Mouse (Mus musculus) forebrain, embryonic 11.5 days (tissue): ENCODE data around the gene Iqck. TPM values are rescaled to one million over a fixed set of nuclear protein-coding genes. Genes with fewer than 3 reads are reported as not detected.

Experiments used
- ATAC-seq: fragments of 200-750 bp; cut with Nextera tagmentation; replicated peaks from 2 replicates; pipeline ENCODE4 v1.8.0; 2017; ENCODE audit warnings: moderate TSS enrichment; ENCODE audit not compliant: low FRiP score
- DNase-seq: peaks from one replicate; pipeline ENCODE4 v3.0.0-alpha.2; 2017; ENCODE audit warnings: low spot score
- H3K27ac ChIP-seq: fragments of 300-500 bp; sonication (generic); 2 replicates; pipeline ENCODE4 v1.5.1; 2014; ENCODE audit warnings: low read depth, low read length
- H3K27me3 ChIP-seq: fragments of 300-500 bp; sonication (generic); 2 replicates; pipeline ENCODE4 v1.6.1; 2014; ENCODE audit warnings: mild to moderate bottlenecking, low read length, mixed read lengths; ENCODE audit not compliant: control insufficient read depth, insufficient read depth
- H3K36me3 ChIP-seq: fragments of 300-500 bp; sonication (generic); 2 replicates; pipeline ENCODE4 v1.6.1; 2014; ENCODE audit warnings: mild to moderate bottlenecking, low read length, moderate library complexity, mixed read lengths; ENCODE audit not compliant: control insufficient read depth, insufficient read depth
- H3K4me1 ChIP-seq: fragments of 300-500 bp; sonication (generic); replicated peaks from 2 replicates; pipeline ENCODE4 v1.6.1; 2014; ENCODE audit warnings: low read length, mixed read lengths; ENCODE audit not compliant: control insufficient read depth, insufficient read depth
- H3K4me2 ChIP-seq: fragments of 300-500 bp; sonication (generic); 2 replicates; pipeline ENCODE4 v1.6.1; 2014; ENCODE audit warnings: low read depth, mild to moderate bottlenecking, low read length, moderate library complexity, mixed read lengths; ENCODE audit not compliant: severe bottlenecking
- H3K4me3 ChIP-seq: fragments of 300-500 bp; sonication (generic); 2 replicates; pipeline ENCODE4 v1.5.1; 2014; ENCODE audit warnings: low read depth, low read length
- H3K9ac ChIP-seq: fragments of 300-500 bp; sonication (generic); 2 replicates; pipeline ENCODE4 v1.6.1; 2014; ENCODE audit warnings: low read length
- H3K9me3 ChIP-seq: fragments of 300-500 bp; sonication (generic); 2 replicates; pipeline ENCODE4 v1.6.1; 2016; ENCODE audit warnings: low read length, mixed read lengths; ENCODE audit not compliant: control insufficient read depth
- WGBS: fragments of 180-500 bp; shearing (Covaris S2); extraction: QIAGEN DNeasy Blood & Tissue Kit; methylation state at CpG from one replicate; pipeline ENCODE4 v1.1.7; 2014; 5-methylcytosine and 5-hydroxymethylcytosine counted together
- polyA plus RNA-seq: library from polyadenylated mRNA; unstranded; fragments of >200 nt; fragmentation: Nextera tagmentation; extraction: Ambion mirVana; gene quantifications from 2 replicates; pipeline ENCODE4 v1.2.1, GENCODE M21; 2014

The Iqck gene
- polyA plus RNA-seq, 1 experiment from 2014 or later, result 2.8 TPM

DNA sequence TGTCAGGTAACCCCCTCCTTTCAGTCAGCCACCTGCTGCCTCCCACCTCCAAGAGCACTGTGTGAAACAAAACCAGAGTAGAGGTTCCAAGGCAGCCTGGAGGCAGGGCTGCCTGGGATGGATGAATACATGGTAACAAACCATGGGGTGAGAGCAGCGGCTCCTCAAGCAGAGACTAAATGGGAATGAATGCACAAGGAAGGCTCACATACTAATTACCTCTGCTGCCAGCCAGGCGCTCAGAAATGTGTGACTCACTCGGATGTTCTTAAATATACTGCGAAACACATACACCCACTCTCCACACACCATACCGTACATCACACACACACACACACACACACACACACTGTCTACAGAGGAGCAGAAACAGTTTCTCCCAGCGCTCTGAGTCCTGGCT lies 134.7 kb downstream of the Iqck start:
- 64% methylated on average over 6 of the region's 6 CpGs for WGBS
- Histone ChIP-seq H3K27ac (no peak overlapping the region), H3K9ac (no peak overlapping the region), H3K4me3 (no peak overlapping the region), H3K4me2 (no peak overlapping the region), H3K36me3 (no peaks in the 10 kb centered on the region), H3K9me3 (no peaks in the 10 kb centered on the region), H3K27me3 (no peaks in the 10 kb centered on the region), H3K4me1 (peaks cover 20% of the 10 kb centered on the region)
- ATAC-seq (no peak), DNase-seq (no peak)

DNA sequence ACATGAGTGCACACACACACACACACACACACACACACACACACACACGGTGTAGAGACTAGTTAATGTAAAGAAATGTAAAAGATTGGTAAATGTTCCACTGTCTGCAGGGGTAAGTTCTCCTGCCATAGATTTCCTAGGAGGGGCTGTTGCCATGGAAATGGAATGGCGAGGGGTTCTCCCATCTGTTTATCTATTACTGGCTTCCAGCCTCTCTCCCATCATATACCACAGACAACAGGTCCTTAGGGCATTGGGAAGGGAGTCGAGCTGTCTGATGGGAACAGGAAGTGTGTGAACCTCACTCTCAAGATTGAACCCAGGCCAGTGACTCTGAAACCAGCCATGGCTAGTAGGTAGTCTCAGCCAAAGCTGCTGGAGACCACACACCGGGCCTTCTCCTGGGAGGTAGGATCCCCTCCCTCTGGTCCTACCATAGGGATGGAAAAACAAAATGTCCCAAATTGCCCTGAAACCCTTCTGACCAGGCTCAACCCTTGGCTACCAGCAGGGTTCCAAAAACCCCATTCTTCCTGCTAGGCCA lies 135.9 kb downstream of the Iqck start:
- H3K9me3 ChIP-seq, result no peaks in the 10 kb centered on the region
- 59% methylated on average over 4 of the region's 4 CpGs for WGBS
- H3K9ac ChIP-seq, result no peak overlapping the region
- H3K4me2 ChIP-seq, result no peak overlapping the region
- H3K36me3 ChIP-seq, result no peaks in the 10 kb centered on the region
- ATAC-seq (no peak), DNase-seq (no peak)
- H3K27me3 ChIP-seq, result no peaks in the 10 kb centered on the region
- peaks cover 26% of the 10 kb centered on the region for H3K4me1 ChIP-seq
- H3K27ac ChIP-seq, result no peak overlapping the region
- H3K4me3 ChIP-seq, result no peak overlapping the region

DNA sequence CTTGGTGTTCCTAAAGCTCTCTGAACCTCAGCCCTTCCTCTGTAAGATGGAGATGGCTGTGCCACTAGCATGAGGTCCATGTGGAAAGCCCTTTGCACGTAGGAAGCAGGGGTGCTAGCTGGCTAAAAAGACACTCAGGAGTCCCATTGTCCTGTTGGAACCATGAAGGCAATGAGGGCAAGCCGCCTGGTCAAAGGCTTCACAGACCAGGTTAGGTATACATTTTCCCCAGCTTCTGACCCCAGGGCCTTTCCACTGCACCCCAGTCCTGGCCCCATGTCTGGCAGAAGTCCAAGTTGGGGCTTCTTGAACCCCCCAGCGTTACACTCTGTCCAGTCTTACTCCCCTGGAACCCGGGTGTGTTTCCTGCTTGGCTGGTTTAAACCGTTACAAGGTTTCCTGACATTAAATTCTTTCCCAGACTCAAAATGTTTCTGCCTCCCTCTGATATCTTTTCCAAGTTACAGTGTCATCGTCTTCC lies 136.6 kb downstream of the Iqck start:
- no peak for DNase-seq
- H3K4me1 ChIP-seq, result peaks cover 26% of the 10 kb centered on the region
- no peaks in the 10 kb centered on the region for H3K9me3 ChIP-seq
- WGBS, result 31% methylated on average over 6 of the region's 6 CpGs
- H3K9ac ChIP-seq, result no peak overlapping the region
- ATAC-seq, result no peak
- H3K4me2 ChIP-seq, result peak overlapping the region; percentile 88; the same call in 1 of the 2 replicates
- peak overlapping the region; percentile 72; the same call in 1 of the 2 replicates for H3K27ac ChIP-seq
- no peaks in the 10 kb centered on the region for H3K27me3 ChIP-seq
- no peaks in the 10 kb centered on the region for H3K36me3 ChIP-seq
- peak overlapping the region; percentile 66; the same call in 1 of the 2 replicates for H3K4me3 ChIP-seq

DNA sequence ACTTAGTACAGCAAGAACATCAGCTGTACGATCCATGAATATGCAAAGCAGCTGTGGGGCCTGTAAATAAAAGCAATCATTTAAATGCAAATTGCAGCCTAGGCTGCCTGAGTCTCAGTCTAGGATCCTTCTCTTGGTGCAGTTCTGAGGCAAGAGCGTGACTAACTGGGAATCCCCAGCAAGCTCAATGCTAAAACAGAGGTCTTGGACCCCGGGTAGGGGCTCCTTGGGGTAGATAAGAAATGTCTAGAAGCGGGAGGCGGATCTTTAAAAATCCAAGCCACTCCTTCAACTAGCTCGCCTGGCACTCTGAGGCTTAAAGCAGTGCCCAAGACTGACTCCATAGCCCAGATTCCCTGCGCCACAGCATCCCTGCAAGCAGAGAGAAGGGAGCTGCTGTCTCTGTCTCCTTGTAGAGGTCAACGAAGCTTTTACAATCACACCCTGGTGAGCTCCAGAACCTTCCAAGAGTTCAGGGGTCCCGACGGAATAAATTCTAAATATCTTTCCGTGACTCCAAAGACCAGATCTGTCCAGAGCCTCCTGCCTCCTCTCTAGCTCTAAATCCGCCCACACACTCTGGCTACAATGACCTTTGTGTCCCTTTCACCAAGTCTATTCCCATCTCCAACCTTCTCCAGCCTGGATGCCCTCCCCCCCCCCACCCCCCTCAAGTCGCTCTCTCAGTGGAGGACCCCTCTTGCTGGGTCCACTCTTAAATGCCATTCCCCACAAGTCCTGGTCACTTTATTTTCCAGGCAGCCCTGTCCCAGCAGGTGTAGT lies 137.3 kb downstream of the Iqck start:
- DNase-seq, result no peak
- H3K27me3 ChIP-seq, result no peaks in the 10 kb centered on the region
- peak overlapping the region; percentile 91; the same call in 1 of the 2 replicates for H3K9ac ChIP-seq
- H3K4me2 ChIP-seq, result peak overlapping the region; percentile 88
- H3K36me3 ChIP-seq, result no peaks in the 10 kb centered on the region
- WGBS, result 16% methylated on average over 13 of the region's 13 CpGs
- peaks cover 26% of the 10 kb centered on the region for H3K4me1 ChIP-seq
- peak overlapping the region; percentile 66 for H3K4me3 ChIP-seq
- no peaks in the 10 kb centered on the region for H3K9me3 ChIP-seq
- peak overlapping the region; percentile 72; the same call in 1 of the 2 replicates for H3K27ac ChIP-seq
- ATAC-seq, result no peak; the same call in 1 of the 2 replicates

DNA sequence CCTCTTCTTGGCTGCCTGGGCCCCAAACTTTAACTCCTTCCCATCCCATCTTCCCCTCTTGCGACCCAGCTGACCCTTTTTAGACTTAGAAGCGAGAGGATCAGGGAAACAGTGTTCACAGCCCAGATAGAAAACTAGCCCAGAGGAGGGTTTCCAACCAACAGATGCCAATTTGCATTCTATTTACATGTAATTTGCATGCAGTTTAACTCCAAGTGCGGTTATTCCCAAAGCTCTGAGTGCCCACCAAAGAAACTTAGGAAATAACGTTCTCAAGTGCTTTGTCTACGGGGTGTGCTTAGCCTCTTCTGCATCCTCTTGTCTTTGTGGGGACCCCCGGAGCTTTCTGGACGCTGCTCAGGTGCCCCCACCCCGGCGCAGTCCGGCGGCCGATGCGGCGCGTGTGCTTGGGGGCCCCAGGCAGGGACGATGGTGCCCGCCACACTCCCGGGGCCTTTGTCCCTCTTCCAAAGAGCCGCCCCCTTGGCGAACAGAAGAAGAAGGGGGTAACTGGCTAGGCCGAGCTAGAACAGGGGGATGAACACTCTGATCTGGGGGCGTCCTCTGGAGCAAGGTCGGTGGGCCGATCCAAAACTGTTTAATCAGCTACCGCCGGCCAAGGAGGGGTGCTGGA lies 138.2 kb downstream of the Iqck start:
- Histone ChIP-seq H3K9ac (peak overlapping the region; percentile 91), H3K27me3 (no peaks in the 10 kb centered on the region), H3K4me2 (peak overlapping the region; percentile 88), H3K27ac (peak overlapping the region; percentile 41; the same call in 1 of the 2 replicates), H3K36me3 (no peaks in the 10 kb centered on the region), H3K4me1 (peaks cover 26% of the 10 kb centered on the region), H3K9me3 (no peaks in the 10 kb centered on the region), H3K4me3 (peak overlapping the region; percentile 66)
- WGBS, result under 1% methylated on average over 26 of the region's 26 CpGs
- ATAC-seq (0 out of 2 replicates have a peak, but pooled peaks have one; percentile 17), DNase-seq (peak; percentile 73)

DNA sequence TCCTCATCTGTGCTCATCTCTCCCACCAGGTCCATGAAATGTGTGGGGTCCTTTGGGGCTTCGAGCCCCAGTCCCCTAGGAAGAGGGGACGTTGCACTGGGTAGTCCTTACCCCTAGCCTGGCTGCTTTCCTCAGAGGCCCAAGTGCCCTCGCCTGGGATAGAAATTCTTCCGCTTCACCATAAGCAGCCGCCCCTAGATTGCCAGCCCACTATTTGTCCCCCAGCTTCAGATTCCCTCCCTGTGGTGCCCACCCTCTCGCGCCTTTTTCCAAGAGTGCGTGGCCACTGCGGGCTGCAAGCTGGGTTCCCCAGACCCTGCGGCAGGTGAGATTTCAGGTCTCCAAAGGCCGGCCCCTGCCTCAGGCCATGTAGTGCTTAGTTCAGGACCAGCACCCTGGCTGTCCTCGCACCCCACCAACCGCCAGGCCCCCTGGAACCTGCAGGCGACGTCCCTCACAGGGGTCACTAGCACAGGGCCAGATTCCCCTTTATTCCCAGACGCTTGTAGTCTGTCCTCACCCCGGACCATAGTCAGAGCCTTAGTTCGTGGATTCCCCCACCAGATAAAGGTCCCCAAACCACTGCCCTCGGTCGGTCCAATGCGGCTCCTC lies 138.8 kb downstream of the Iqck start:
- 0% methylated on average over 21 of the region's 21 CpGs for WGBS
- H3K9ac ChIP-seq, result peak overlapping the region; percentile 91
- H3K4me2 ChIP-seq, result peak overlapping the region; percentile 88
- H3K36me3 ChIP-seq, result no peaks in the 10 kb centered on the region
- no peaks in the 10 kb centered on the region for H3K9me3 ChIP-seq
- H3K4me3 ChIP-seq, result peak overlapping the region; percentile 66
- H3K27me3 ChIP-seq, result no peaks in the 10 kb centered on the region
- ATAC-seq, result peak; percentile 34
- H3K4me1 ChIP-seq, result peaks cover 26% of the 10 kb centered on the region
- H3K27ac ChIP-seq, result peak overlapping the region; percentile 41
- DNase-seq, result peak; percentile 73

DNA sequence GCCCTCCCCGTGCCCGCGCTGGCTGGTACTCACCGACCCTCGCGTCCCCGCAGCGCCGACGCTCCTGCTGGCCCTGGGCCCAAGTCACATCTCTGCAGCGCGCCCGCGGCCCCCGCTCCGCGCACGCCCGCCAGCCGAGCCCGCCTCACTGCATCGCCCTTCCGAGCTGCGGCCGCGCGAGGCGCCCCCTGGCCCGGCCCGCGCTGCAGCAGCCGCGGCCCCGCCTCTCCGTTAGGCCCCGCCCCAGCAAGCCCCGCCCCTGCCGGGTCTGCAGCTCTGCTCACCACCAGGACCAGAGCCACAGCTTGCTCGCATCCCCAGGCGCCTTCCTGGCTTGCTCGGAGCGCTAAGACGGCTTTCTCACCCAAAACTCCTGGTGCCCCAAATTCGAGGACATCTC lies 139.5 kb downstream of the Iqck start, which contains the start of gene Gprc5b:
TSS of gene Gprc5b (minus strand) at position 205 of the 400 bp plus-strand sequence.
- Histone ChIP-seq H3K4me2 (peak within 1 kb of the TSS; percentile 88), H3K36me3 (no peaks in the 10 kb centered on the region), H3K27ac (peak within 1 kb of the TSS; percentile 41), H3K4me3 (peak within 1 kb of the TSS; percentile 66), H3K4me1 (peaks cover 25% of the 10 kb centered on the region), H3K27me3 (no peaks in the 10 kb centered on the region), H3K9ac (peak within 1 kb of the TSS; percentile 91), H3K9me3 (no peaks in the 10 kb centered on the region)
- ATAC-seq (peak; percentile 89), DNase-seq (peak; percentile 96)
- under 1% methylated on average over 33 of the region's 44 CpGs for WGBS

DNA sequence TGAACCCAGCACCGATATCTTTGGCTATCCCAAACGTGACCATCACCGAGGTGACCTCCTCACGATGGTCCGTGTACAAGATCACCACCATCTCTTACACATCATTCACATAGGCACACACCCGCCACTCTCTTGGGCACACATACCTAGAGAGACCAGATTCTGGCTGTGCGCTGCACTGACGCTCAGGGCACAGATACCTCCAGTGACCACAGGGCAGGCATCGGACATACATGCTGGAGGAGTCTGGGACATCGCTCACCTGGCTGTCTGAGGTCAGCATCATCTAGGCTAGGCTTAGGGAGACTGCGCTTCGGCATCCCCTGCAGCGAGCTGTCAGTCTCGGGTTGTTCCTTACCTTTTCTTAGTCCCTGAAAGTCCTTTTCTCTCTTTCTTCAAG lies 140.1 kb downstream of the Iqck start:
- Histone ChIP-seq H3K27me3 (no peaks in the 10 kb centered on the region), H3K4me3 (peak overlapping the region; percentile 66), H3K4me1 (peaks cover 21% of the 10 kb centered on the region), H3K27ac (no peak overlapping the region), H3K9me3 (no peaks in the 10 kb centered on the region), H3K36me3 (no peaks in the 10 kb centered on the region), H3K9ac (no peak overlapping the region), H3K4me2 (peak overlapping the region; percentile 88)
- DNase-seq, result peak; percentile 61
- 5% methylated on average over 14 of the region's 14 CpGs for WGBS
- peak; percentile 8; the same call in 1 of the 2 replicates for ATAC-seq
